Mouse (Mus musculus) left cerebral cortex, postnatal 10 days (tissue): ENCODE data around the gene Kif26a. TPM values are rescaled to one million over a fixed set of nuclear protein-coding genes. Genes with fewer than 3 reads are reported as not detected.
A peak's percentile ranks its signal among the peaks of the same experiment; 100 is the strongest.

Source experiments
- DNase-seq, 2 experiments: peaks; one replicate each; pipeline ENCODE4 v3.0.0; 2021 to 2022; ENCODE audit warnings: low spot score in 2 of 2, mixed read lengths in 1 of 2; ENCODE audit errors: extremely low spot score in 1 of 2
- intact Hi-C: fragments of 180-260 bp; cut with DNase I; formaldehyde crosslinking; loops from one replicate; pipeline ENCODE4 v1.15.1; 2025
- total RNA-seq, 2 experiments: library from RNA; stranded (reverse); gene quantifications; 2 replicates each; pipeline ENCODE4 v1.2.3; 2021

The Kif26a gene
- total RNA-seq, 2 experiments from 2014 or later: 7.3 to 8.2 TPM

- peak in 1 of 2 experiments; percentile 78 for DNase-seq
- intact Hi-C loops: no loop called here
Measured at GRCm38 (mm10) chr12:112154476-112154875, 8.5 kb downstream of the Kif26a start.

- DNase-seq: peak in 1 of 2 experiments; percentile 79
- intact Hi-C loops: no loop called here
Measured at GRCm38 (mm10) chr12:112155218-112156051, 9.4 kb downstream of the Kif26a start.

GRCm38 (mm10) chr12:112156804-112157203, 10.8 kb downstream of the Kif26a start:
- intact Hi-C loops: no loop called here
- DNase-seq: no peak

GRCm38 (mm10) chr12:112158246-112158645, 12.2 kb downstream of the Kif26a start:
- intact Hi-C loops: no loop called here
- DNase-seq: no peak

- intact Hi-C loops: no loop called here
- no peak for DNase-seq
Measured at GRCm38 (mm10) chr12:112158784-112159183, 12.8 kb downstream of the Kif26a start.

- no peak for DNase-seq
- intact Hi-C loops: no loop called here
Measured at GRCm38 (mm10) chr12:112163981-112164839, 18.2 kb downstream of the Kif26a start.

- intact Hi-C loops: no loop called here
- no peak for DNase-seq
Measured at GRCm38 (mm10) chr12:112164840-112165219, 18.8 kb downstream of the Kif26a start.

- intact Hi-C loops: no loop called here
- DNase-seq: peak in 1 of 2 experiments; percentile 75
Measured at GRCm38 (mm10) chr12:112169240-112169639, 23.2 kb downstream of the Kif26a start.

GRCm38 (mm10) chr12:112170671-112171574, 24.9 kb downstream of the Kif26a start:
- intact Hi-C loops: no loop called here
- DNase-seq: no peak

GRCm38 (mm10) chr12:112171657-112172056, 25.6 kb downstream of the Kif26a start:
- intact Hi-C loops: no loop called here
- DNase-seq: no peak

- DNase-seq: no peak
Measured at GRCm38 (mm10) chr12:112172214-112172613, 26.2 kb downstream of the Kif26a start.

GRCm38 (mm10) chr12:112177679-112178078, 31.7 kb downstream of the Kif26a start:
- intact Hi-C loops: no loop called here
- DNase-seq: no peak

More at GRCm38 (mm10) chr12:112172214-112172613, 26.2 kb downstream of the Kif26a start:
- intact Hi-C loops: no loop called here

- intact Hi-C loops: no loop called here
- DNase-seq: no peak
Measured at GRCm38 (mm10) chr12:112179687-112180086, 33.7 kb downstream of the Kif26a start.

- intact Hi-C loops: no loop called here
Measured at GRCm38 (mm10) chr12:112181921-112182608, 36.1 kb downstream of the Kif26a start.

GRCm38 (mm10) chr12:112182609-112182955, 36.6 kb downstream of the Kif26a start:
- intact Hi-C loops: no loop called here
- no peak for DNase-seq

More at GRCm38 (mm10) chr12:112181921-112182608, 36.1 kb downstream of the Kif26a start:
- no peak for DNase-seq

GRCm38 (mm10) chr12:112183675-112184074, 37.7 kb downstream of the Kif26a start:
- intact Hi-C loops: no loop called here

GRCm38 (mm10) chr12:112184390-112184789, 38.4 kb downstream of the Kif26a start:
- intact Hi-C loops: no loop called here
- peak in 1 of 2 experiments; percentile 89 for DNase-seq

More at GRCm38 (mm10) chr12:112183675-112184074, 37.7 kb downstream of the Kif26a start:
- DNase-seq: peak in 1 of 2 experiments; percentile 65

GRCm38 (mm10) chr12:112186899-112187298, 40.9 kb downstream of the Kif26a start:
- DNase-seq: no peak
- intact Hi-C loops: no loop called here
